Mouse (Mus musculus): ENCODE measurements around the gene Faf1.

Gene Faf1

GRCm38 (mm10) chr4:109904487-109904886 lies 228.1 kb downstream of the Faf1 start:
- no peak for DNase-seq (ENCODE audit: low read depth, low spot score)

- no peak for DNase-seq (ENCODE audit: low read depth, low spot score)
Measured at GRCm38 (mm10) chr4:109929058-109929457, 252.7 kb downstream of the Faf1 start.

GRCm38 (mm10) chr4:109930445-109930844 lies 254.1 kb downstream of the Faf1 start:
- DNase-seq (ENCODE audit: low read depth, low spot score), result no peak

- DNase-seq (ENCODE audit: low read depth, low spot score), result no peak
Measured at GRCm38 (mm10) chr4:109930935-109931334, 254.5 kb downstream of the Faf1 start.

GRCm38 (mm10) chr4:109936557-109936956 lies 260.2 kb downstream of the Faf1 start:
- DNase-seq (ENCODE audit: low read depth, low spot score), result no peak

GRCm38 (mm10) chr4:109939291-109939690 lies 262.9 kb downstream of the Faf1 start:
- DNase-seq (ENCODE audit: low read depth, low spot score), result no peak

GRCm38 (mm10) chr4:109945554-109945953 lies 269.2 kb downstream of the Faf1 start:
- no peak for DNase-seq (ENCODE audit: low read depth, low spot score)

GRCm38 (mm10) chr4:109949307-109949706 lies 272.9 kb downstream of the Faf1 start:
- no peak for DNase-seq (ENCODE audit: low read depth, low spot score)

- no peak for DNase-seq (ENCODE audit: low read depth, low spot score)
Measured at GRCm38 (mm10) chr4:109953509-109953908, 277.1 kb downstream of the Faf1 start.

GRCm38 (mm10) chr4:109960201-109960935 lies 284.0 kb downstream of the Faf1 start:
- no peak for DNase-seq (ENCODE audit: low read depth, low spot score)

GRCm38 (mm10) chr4:109963570-109964279 lies 287.3 kb downstream of the Faf1 start:
- no peak for DNase-seq (ENCODE audit: low read depth, low spot score)

- no peak for DNase-seq (ENCODE audit: low read depth, low spot score)
Measured at GRCm38 (mm10) chr4:109969561-109969960, 293.2 kb downstream of the Faf1 start.

- no peak for DNase-seq (ENCODE audit: low read depth, low spot score)
Measured at GRCm38 (mm10) chr4:109973991-109974654, 297.7 kb downstream of the Faf1 start.

- DNase-seq (ENCODE audit: low read depth, low spot score), result no peak
Measured at GRCm38 (mm10) chr4:109974655-109975380, 298.4 kb downstream of the Faf1 start.

GRCm38 (mm10) chr4:109975381-109976240 lies 299.2 kb downstream of the Faf1 start:
- no peak for DNase-seq (ENCODE audit: low read depth, low spot score)

- no peak for DNase-seq (ENCODE audit: low read depth, low spot score)
Measured at GRCm38 (mm10) chr4:109976273-109977147, 300.1 kb downstream of the Faf1 start.

- no peak for DNase-seq (ENCODE audit: low read depth, low spot score)
Measured at GRCm38 (mm10) chr4:109977148-109978067, 301.0 kb downstream of the Faf1 start, which contains the start of gene Dmrta2. Dmrta2 (plus strand) TSS chr4:109978053.

GRCm38 (mm10) chr4:109978068-109978857 lies 301.9 kb downstream of the Faf1 start:
- DNase-seq (ENCODE audit: low read depth, low spot score), result no peak
